Mouse (Mus musculus) intestine, embryonic 16.5 days (tissue): ENCODE results near the gene Lrrc37a. TPM values are rescaled to one million over a fixed set of nuclear protein-coding genes. Genes with fewer than 3 reads are reported as not detected.
"Not testable (repeated sequence)": the region's sequence is repeated elsewhere in the genome, so short reads cannot be mapped to it uniquely, and the experiment has no call there.

Experiments
- ATAC-seq: fragments of 200-750 bp; cut with Nextera tagmentation; 2 replicates; pipeline ENCODE4 v1.8.0; 2017; ENCODE audit warnings: moderate TSS enrichment, moderate library complexity
- H3K27ac ChIP-seq: fragments of 300-500 bp; sonication (generic); 2 replicates; pipeline ENCODE4 v1.5.1; 2014; ENCODE audit warnings: mild to moderate bottlenecking, low read length
- H3K27me3 ChIP-seq: fragments of 300-500 bp; sonication (generic); replicated peaks from 2 replicates; pipeline ENCODE4 v1.6.1; 2014; ENCODE audit warnings: low read length, control low read depth, mixed read lengths; ENCODE audit not compliant: control insufficient read depth, insufficient read depth
- H3K36me3 ChIP-seq: fragments of 300-500 bp; sonication (generic); 2 replicates; pipeline ENCODE4 v1.6.1; 2014; ENCODE audit warnings: low read length, control low read depth; ENCODE audit not compliant: control insufficient read depth, insufficient read depth
- H3K4me1 ChIP-seq: fragments of 300-500 bp; sonication (generic); 2 replicates; pipeline ENCODE4 v1.6.1; 2014; ENCODE audit warnings: low read length, control low read depth, mixed read lengths; ENCODE audit not compliant: control insufficient read depth, insufficient read depth
- H3K4me2 ChIP-seq: fragments of 300-500 bp; sonication (generic); 2 replicates; pipeline ENCODE4 v1.6.1; 2014; ENCODE audit warnings: low read depth, low read length, control low read depth
- H3K4me3 ChIP-seq: fragments of 300-500 bp; sonication (generic); 2 replicates; pipeline ENCODE4 v1.5.1; 2014; ENCODE audit warnings: mild to moderate bottlenecking, low read length
- H3K9ac ChIP-seq: fragments of 300-500 bp; sonication (generic); 2 replicates; pipeline ENCODE4 v1.6.1; 2014; ENCODE audit warnings: low read depth, low read length
- H3K9me3 ChIP-seq: fragments of 300-500 bp; sonication (generic); 2 replicates; pipeline ENCODE4 v1.6.1; 2016; ENCODE audit warnings: low read length, control low read depth; ENCODE audit not compliant: control insufficient read depth
- WGBS: fragments of 180-500 bp; shearing (Covaris S2); extraction: QIAGEN DNeasy Blood & Tissue Kit; methylation state at CpG from one replicate; pipeline ENCODE4 v1.1.7; 2014; 5-methylcytosine and 5-hydroxymethylcytosine counted together
- polyA plus RNA-seq: library from polyadenylated mRNA; unstranded; fragments of >200 nt; fragmentation: Nextera tagmentation; extraction: Ambion mirVana; gene quantifications from 2 replicates; pipeline ENCODE4 v1.2.1, GENCODE M21; 2015

The Lrrc37a gene
- polyA plus RNA-seq, 1 experiment from 2014 or later = not detected

DNA sequence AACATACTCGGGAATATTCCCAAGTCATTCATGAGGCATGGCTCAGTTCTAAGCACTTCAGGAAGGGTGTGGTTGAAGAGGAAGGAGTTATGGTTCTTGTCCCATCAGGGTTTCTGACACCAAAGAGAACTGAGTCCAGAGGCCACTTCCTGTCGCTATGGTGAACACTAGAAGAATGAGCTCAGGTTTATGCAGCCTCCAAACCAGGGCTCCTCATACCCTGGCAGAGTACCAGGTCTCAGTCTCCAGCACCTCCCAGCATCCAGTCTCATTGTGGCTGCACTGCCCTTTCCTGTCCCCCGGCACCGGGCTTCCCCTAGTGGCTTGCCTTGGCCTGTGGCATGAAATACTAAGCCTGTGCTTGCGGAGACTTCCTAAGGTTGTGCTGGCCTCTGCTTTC lies 85.2 kb downstream of the Lrrc37a start:
- Histone ChIP-seq H3K4me3 (no peak overlapping the region), H3K4me2 (no peak overlapping the region), H3K36me3 (no peaks in the 10 kb centered on the region), H3K4me1 (no peaks in the 10 kb centered on the region), H3K27ac (no peak overlapping the region), H3K27me3 (no peaks in the 10 kb centered on the region), H3K9me3 (no peaks in the 10 kb centered on the region), H3K9ac (no peak overlapping the region)
- ATAC-seq = no peak
- 69% methylated on average over 5 of the region's 5 CpGs for WGBS

DNA sequence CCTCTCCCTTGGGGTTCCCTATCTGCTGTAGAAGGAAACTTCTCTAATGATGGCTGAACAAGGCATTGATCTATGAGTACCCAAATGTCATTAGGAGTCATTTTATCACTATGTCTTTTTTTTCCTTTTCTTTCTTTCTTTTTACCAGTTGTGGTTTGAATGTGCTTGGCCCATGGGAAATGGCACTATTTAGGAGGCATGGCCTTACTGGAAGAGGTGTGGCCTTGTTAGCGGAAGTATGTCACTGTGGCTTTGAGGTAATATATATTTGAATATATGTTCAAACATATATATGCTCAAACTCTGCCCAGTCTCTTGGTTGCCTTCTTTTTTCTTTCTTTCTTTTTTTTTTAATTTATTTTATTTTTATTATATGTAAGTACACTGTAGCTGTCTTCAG lies 90.9 kb downstream of the Lrrc37a start:
- Histone ChIP-seq H3K9ac (no peak overlapping the region), H3K36me3 (no peaks in the 10 kb centered on the region), H3K27me3 (no peaks in the 10 kb centered on the region), H3K27ac (0 out of 2 replicates have a peak overlapping the region, but pooled peaks have one; percentile 91), H3K4me2 (peak overlapping the region; percentile 90), H3K4me1 (peaks cover 4% of the 10 kb centered on the region; the same call in 1 of the 2 replicates), H3K9me3 (no peaks in the 10 kb centered on the region), H3K4me3 (peak overlapping the region; percentile 84)
- 83% methylated on average over 1 of the region's 1 CpGs for WGBS
- ATAC-seq = no peak

DNA sequence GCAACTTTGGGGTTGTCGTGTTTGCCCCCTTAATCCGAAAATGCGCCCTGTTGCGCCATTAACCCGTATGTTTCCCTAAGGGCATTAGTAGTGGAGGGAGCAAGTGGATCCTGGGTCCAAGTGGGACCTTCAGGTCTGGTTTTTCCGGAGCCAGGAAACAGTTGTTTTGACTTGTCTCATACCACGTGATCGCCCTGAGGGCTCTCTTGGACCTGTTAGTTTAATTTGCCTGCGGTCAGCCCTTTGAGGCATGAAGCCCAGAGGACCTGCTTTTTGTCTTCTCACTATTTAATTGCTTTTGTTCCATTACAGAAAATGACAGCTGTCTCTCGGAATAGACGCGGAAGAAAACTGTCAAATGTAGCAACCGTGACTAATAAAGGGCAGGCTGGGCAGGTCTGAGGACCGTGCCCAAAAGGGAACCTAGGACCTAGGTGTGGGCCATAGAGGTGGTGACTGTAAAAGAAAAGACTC lies 91.4 kb downstream of the Lrrc37a start:
- Histone ChIP-seq H3K36me3 (no peaks in the 10 kb centered on the region), H3K27ac (peak overlapping the region; percentile 91), H3K4me1 (peaks cover 4% of the 10 kb centered on the region; the same call in 1 of the 2 replicates), H3K9ac (peak overlapping the region; percentile 93), H3K9me3 (no peaks in the 10 kb centered on the region), H3K27me3 (no peaks in the 10 kb centered on the region), H3K4me3 (peak overlapping the region; percentile 84), H3K4me2 (peak overlapping the region; percentile 90)
- peak; percentile 74 for ATAC-seq
- 1% methylated on average over 14 of the region's 14 CpGs for WGBS

DNA sequence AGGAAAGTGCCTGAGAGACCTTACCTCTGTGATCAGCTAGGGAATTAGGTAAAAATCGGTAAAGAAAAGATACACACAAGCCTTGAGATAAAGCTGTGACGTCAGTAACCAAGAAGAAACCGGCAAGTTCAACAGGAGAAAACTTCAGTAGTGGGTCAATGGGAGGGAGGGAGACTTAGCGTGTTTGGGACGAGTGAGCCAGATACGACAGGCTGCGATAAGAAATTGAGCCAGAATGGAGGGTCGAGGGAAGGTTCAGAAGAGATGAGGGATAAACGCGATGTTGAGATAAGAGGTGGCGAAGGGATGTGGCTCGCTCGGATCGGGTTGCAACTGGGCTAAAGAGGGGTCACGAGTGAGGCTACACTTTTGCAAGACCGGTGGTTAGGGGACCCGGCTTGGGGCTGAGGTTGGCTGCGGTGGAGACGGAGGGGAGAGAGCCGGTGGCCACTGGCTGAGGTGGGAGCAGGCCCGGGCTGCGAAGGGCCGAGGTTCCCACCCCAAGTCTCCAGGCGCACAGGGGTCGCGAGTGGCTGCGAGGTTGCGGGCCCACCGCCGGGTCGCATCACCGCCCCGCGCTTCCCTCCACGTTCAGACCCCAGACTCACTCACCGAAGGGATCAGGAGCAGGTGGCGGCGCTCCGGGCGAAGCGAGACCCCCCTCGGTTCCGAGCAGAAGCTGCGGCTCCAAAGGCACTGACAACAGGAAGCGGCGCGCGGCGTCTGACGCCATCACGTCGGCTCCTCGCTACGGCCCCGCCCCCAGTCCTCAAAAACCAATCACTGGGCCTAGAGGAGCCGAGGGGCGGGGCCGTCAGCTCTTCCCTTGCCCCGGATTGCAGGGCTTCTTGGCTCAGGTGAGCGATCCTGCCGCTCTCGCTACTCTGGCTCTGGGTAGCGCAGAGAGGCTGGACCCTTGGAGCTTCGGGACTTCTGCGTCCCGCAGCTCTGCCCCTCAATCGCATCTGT lies 92.1 kb downstream of the Lrrc37a start, which contains the start of gene Plekhm1:
Gene Plekhm1 (minus strand): TSS at position 707 of the 969 bp plus-strand sequence.
- peak within 1 kb of the TSS; percentile 91 for H3K27ac ChIP-seq
- peaks cover 4% of the 10 kb centered on the region; the same call in 1 of the 2 replicates for H3K4me1 ChIP-seq
- peak within 1 kb of the TSS; percentile 93 for H3K9ac ChIP-seq
- no peaks in the 10 kb centered on the region for H3K36me3 ChIP-seq
- peak within 1 kb of the TSS; percentile 90 for H3K4me2 ChIP-seq
- H3K27me3 ChIP-seq = no peaks in the 10 kb centered on the region
- peak within 1 kb of the TSS; percentile 84 for H3K4me3 ChIP-seq
- peak; percentile 99 for ATAC-seq
- WGBS = under 1% methylated on average over 66 of the region's 67 CpGs
- H3K9me3 ChIP-seq = no peaks in the 10 kb centered on the region

DNA sequence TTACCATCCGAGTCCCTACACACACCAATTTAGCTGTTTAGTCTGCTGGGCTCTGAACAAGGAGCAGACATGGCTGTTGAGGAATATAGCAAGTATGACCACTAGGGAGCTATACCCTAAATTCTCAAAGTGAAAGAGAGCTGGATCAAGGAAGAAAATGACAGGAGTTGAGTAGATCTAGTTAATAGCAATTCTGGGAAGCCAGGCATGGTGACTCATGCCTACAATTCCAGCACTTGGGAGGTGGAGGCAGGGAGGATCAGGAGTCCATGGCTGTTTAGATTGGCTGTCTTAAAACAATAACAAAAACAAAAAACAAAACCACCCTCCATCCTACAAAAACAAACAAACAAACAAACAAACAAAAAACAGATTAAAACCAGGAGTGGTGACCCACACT lies 93.1 kb downstream of the Lrrc37a start:
- Histone ChIP-seq H3K27me3 (no peaks in the 10 kb centered on the region), H3K9ac (no peak overlapping the region), H3K4me2 (peak overlapping the region; percentile 81; the same call in 1 of the 2 replicates), H3K4me1 (peaks cover 4% of the 10 kb centered on the region; the same call in 1 of the 2 replicates), H3K4me3 (no peak overlapping the region), H3K36me3 (no peaks in the 10 kb centered on the region), H3K27ac (no peak overlapping the region), H3K9me3 (no peaks in the 10 kb centered on the region)
- no peak for ATAC-seq
- WGBS = 77% methylated on average over 1 of the region's 1 CpGs

DNA sequence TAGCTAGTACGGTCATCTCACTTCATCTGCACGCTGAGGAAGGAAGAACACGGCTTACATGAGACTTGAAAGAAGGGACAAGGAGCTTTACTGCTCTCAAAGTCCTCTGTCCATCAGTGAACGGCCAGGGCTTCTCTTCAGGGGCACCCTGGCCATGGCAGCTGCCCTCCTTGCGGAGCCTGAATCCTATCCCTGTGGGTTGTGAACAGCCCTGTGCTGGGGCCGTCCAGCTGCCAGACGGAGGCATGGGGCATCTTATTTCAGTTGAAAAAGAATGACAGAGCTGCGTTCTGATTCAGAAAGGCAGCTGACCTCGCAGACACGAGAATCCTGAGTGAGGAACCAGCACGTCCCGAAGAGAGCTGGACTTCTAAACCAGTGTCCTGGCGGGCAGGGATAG lies 95.5 kb downstream of the Lrrc37a start:
- no peaks in the 10 kb centered on the region for H3K9me3 ChIP-seq
- H3K4me2 ChIP-seq = no peak overlapping the region
- H3K4me1 ChIP-seq = peaks cover 4% of the 10 kb centered on the region; the same call in 1 of the 2 replicates
- H3K9ac ChIP-seq = no peak overlapping the region
- no peak overlapping the region for H3K4me3 ChIP-seq
- H3K27me3 ChIP-seq = no peaks in the 10 kb centered on the region
- no peaks in the 10 kb centered on the region for H3K36me3 ChIP-seq
- WGBS = 88% methylated on average over 13 of the region's 13 CpGs
- H3K27ac ChIP-seq = no peak overlapping the region
- ATAC-seq = no peak

DNA sequence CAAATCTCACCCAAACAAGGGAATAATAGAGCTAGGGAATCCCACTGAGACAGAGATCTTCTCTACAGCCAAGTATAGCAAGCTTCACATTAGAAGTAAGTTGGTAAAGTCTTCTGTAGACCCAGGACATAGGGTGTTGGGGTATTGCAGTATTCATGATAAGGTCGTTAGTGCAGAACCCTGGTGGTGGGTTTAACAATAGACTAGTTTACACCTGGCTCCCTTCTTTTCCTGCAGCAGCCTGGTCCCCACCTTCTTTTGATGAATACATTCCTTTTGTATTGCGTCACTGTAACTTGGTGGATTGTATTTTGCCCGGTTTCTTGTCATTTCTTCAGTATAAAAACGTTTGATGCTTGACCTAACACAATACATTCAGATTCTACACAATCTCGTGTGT lies 97.3 kb downstream of the Lrrc37a start:
- H3K4me3 ChIP-seq, H3K4me1 ChIP-seq, H3K9ac ChIP-seq, ATAC-seq, H3K4me2 ChIP-seq, H3K36me3 ChIP-seq, H3K27me3 ChIP-seq, H3K9me3 ChIP-seq, H3K27ac ChIP-seq: not testable (repeated sequence)
- 61% methylated on average over 5 of the region's 5 CpGs for WGBS

DNA sequence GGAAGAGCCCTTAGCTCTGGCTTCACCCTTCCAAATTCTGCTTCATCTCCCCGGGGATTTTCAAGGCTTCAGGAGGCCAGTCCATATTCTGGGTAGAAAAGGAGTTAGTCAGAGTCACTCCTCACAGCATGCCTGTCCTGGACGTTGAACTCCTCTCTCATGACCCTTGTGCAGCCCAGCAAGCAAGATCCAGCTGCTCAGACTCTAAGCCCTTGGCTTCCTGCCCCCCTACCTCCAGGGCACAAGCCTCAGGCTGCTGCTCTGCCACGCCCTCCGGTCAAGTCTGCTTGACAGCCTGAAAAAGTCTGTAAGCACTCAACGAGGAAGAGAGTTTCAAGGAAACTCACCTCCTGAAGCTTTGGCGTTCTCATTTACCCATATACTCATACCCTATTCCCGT lies 97.8 kb downstream of the Lrrc37a start:
- H3K9me3 ChIP-seq = no peaks in the 10 kb centered on the region
- H3K4me2 ChIP-seq = no peak overlapping the region
- no peak overlapping the region for H3K9ac ChIP-seq
- H3K27ac ChIP-seq = no peak overlapping the region
- H3K4me3 ChIP-seq = no peak overlapping the region
- H3K36me3 ChIP-seq = no peaks in the 10 kb centered on the region
- no peaks in the 10 kb centered on the region for H3K27me3 ChIP-seq
- no peaks in the 10 kb centered on the region; the same call in 1 of the 2 replicates for H3K4me1 ChIP-seq
- ATAC-seq = peak; percentile 78
- 60% methylated on average over 7 of the region's 7 CpGs for WGBS

DNA sequence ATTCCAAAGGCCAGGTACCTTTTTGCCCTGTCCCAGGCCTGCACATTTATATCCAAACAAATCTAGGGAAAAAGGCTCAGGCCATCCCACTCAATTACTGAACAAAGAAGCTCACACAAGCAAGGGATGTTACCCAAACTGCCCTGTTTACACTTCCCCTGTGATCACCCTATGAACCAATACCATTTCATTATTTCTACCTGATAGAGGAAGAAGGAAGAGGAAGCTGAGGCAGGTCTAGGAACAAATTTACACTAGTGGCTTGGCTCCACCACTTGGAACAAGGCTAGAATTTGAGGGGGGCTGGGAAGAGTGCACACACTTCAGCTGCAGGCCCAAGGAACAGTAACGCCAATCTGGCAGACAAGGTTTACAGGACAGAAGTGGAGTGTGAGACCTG lies 98.6 kb downstream of the Lrrc37a start:
- H3K4me1 ChIP-seq = no peaks in the 10 kb centered on the region; the same call in 1 of the 2 replicates
- H3K9ac ChIP-seq = no peak overlapping the region
- H3K36me3 ChIP-seq = no peaks in the 10 kb centered on the region
- H3K27me3 ChIP-seq = no peaks in the 10 kb centered on the region
- no peak overlapping the region for H3K4me2 ChIP-seq
- ATAC-seq = no peak
- no peak overlapping the region for H3K27ac ChIP-seq
- H3K9me3 ChIP-seq = no peaks in the 10 kb centered on the region
- H3K4me3 ChIP-seq = no peak overlapping the region
- WGBS = 73% methylated on average over 1 of the region's 1 CpGs
